Mouse (Mus musculus) embryonic fibroblast, embryonic 13.5 days (primary cell): Measurements from ENCODE around the gene Apoc3.

Experiments
- CTCF ChIP-seq: IDR thresholded peaks from 2 replicates; pipeline ENCODE4 v1.5.1; 2011; ENCODE audit warnings: mild to moderate bottlenecking, control low read depth, low read length, moderate library complexity, borderline replicate concordance; ENCODE audit not compliant: insufficient read depth
- POLR2A ChIP-seq: IDR thresholded peaks from 2 replicates; pipeline ENCODE4 v1.6.1; 2011; ENCODE audit warnings: low read depth, mild to moderate bottlenecking, control low read depth, low read length, moderate library complexity

DNA sequence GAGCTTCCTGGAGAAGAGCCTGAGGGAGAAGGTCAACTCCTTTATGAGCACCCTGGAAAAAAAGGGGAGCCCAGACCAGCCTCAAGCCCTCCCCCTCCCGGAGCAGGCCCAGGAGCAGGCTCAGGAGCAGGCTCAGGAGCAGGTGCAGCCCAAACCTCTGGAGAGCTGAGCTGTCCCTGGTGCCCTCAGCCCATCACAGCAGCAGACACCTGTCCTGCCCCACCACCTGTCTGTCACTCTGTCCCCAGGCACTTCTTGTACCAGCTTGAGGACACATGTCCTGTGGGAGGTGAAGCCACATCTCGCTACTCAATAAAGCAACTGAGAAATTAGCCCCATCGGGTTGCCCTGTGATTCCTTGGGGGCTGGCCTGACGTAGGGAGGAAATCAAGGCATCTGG is 7.7 kb upstream of the Apoc3 start:
- TF ChIP-seq CTCF = no peak
- no peak for TF ChIP-seq POLR2A
